Mouse (Mus musculus) lung, postnatal 0 days (tissue): Measurements from ENCODE around the gene 9130409I23Rik. TPM values are rescaled to one million over a fixed set of nuclear protein-coding genes. Genes with fewer than 3 reads are reported as not detected.

Source experiments
- ATAC-seq: fragments of 200-750 bp; cut with Nextera tagmentation; 2 replicates; pipeline ENCODE4 v1.8.0; 2017; ENCODE audit warnings: moderate library complexity
- DNase-seq: peaks from one replicate; pipeline ENCODE4 v3.0.0-alpha.2; 2016; ENCODE audit warnings: low spot score
- H3K27ac ChIP-seq: fragments of 300-500 bp; sonication (generic); 2 replicates; pipeline ENCODE4 v1.5.1; 2014; ENCODE audit warnings: antibody characterized with exemption, mild to moderate bottlenecking, low read length, mixed read lengths
- H3K27me3 ChIP-seq: fragments of 300-500 bp; sonication (generic); replicated peaks from 2 replicates; pipeline ENCODE4 v1.6.1; 2014; ENCODE audit warnings: low read length, mixed read lengths; ENCODE audit not compliant: insufficient read depth
- H3K36me3 ChIP-seq: fragments of 300-500 bp; sonication (generic); 2 replicates; pipeline ENCODE4 v1.6.1; 2014; ENCODE audit warnings: low read length, mixed read lengths; ENCODE audit not compliant: insufficient read depth
- H3K4me1 ChIP-seq: fragments of 300-500 bp; sonication (generic); 2 replicates; pipeline ENCODE4 v1.6.1; 2014; ENCODE audit warnings: antibody characterized with exemption, low read depth, low read length, mixed read lengths; ENCODE audit not compliant: insufficient read depth
- H3K4me2 ChIP-seq: fragments of 300-500 bp; sonication (generic); replicated peaks from 2 replicates; pipeline ENCODE4 v1.6.1; 2014; ENCODE audit warnings: low read depth, mild to moderate bottlenecking, low read length, moderate library complexity, mixed read lengths
- H3K4me3 ChIP-seq: fragments of 300-500 bp; sonication (generic); 2 replicates; pipeline ENCODE4 v1.5.1; 2014; ENCODE audit warnings: low read depth, low read length
- H3K9ac ChIP-seq: fragments of 300-500 bp; sonication (generic); replicated peaks from 2 replicates; pipeline ENCODE4 v1.6.1; 2014; ENCODE audit warnings: low read depth, mild to moderate bottlenecking
- H3K9me3 ChIP-seq: fragments of 300-500 bp; sonication (generic); 2 replicates; pipeline ENCODE4 v1.6.1; 2016; ENCODE audit warnings: low read length, mixed read lengths
- CTCF ChIP-seq: IDR thresholded peaks from 2 replicates; pipeline ENCODE4 v1.5.1; 2016; ENCODE audit warnings: antibody characterized with exemption, mild to moderate bottlenecking
- EP300 ChIP-seq: IDR thresholded peaks from 2 replicates; pipeline ENCODE4 v1.6.1; 2016; ENCODE audit warnings: antibody characterized with exemption, mild to moderate bottlenecking, control low read depth
- WGBS: fragments of 180-500 bp; shearing (Covaris S2); extraction: QIAGEN DNeasy Blood & Tissue Kit; methylation state at CpG from one replicate; pipeline ENCODE4 v1.1.7; 2014; 5-methylcytosine and 5-hydroxymethylcytosine counted together
- polyA plus RNA-seq: library from polyadenylated mRNA; unstranded; fragments of >200 nt; fragmentation: Nextera tagmentation; extraction: Ambion mirVana; gene quantifications from 2 replicates; pipeline ENCODE4 v1.2.1, GENCODE M21; 2015

The 9130409I23Rik gene
- polyA plus RNA-seq, 1 experiment from 2014 or later, result not detected

DNA sequence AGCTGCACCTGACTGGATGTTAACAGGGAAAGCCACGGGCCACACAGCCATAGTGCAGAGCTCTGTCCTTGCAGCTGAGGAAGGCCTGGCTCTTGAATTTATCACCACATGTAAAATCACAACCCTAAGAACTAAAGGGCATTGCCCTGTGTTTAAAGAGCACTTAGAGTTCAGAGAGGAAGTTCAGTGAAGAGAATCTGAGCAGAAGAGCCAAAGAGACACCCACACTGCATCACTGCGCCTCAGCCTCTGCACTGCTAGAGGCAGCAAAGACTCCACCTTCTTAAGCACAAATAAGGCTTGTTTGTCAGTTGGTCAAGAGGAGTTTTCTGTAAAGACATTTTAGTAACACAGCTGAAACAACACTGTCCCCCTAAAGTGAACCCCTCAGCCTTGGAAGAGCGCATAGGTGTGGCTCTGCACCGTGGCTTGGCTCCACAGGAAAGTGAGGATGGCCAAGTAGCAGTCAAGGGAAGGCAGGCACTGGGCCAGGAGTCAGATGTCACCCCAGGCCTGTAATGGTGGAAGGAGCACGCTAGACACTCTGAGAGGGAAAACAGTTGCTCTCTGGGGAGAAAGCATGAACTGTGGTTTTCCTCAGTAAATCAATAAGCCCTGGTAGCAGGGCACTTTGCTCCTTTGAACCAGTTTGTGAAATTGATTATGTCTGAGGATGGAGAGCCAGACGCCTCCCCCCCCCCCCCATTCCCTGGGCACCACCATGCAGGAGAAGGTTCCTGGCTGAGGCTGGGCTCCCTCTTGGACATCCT, 36.1 kb upstream of the 9130409I23Rik start:
- WGBS, result 63% methylated on average over 6 of the region's 6 CpGs
- no peak overlapping the region for H3K9ac ChIP-seq
- no peaks in the 10 kb centered on the region for H3K27me3 ChIP-seq
- H3K4me2 ChIP-seq, result no peak overlapping the region
- DNase-seq (peak; percentile 25), ATAC-seq (no peak)
- H3K4me1 ChIP-seq, result peaks cover 14% of the 10 kb centered on the region; the same call in 1 of the 2 replicates
- peak overlapping the region; percentile 87 for H3K27ac ChIP-seq
- no peaks in the 10 kb centered on the region for H3K36me3 ChIP-seq
- TF ChIP-seq CTCF (no peak), EP300 (no peak)
- no peak overlapping the region for H3K4me3 ChIP-seq
- no peaks in the 10 kb centered on the region for H3K9me3 ChIP-seq

- Histone ChIP-seq H3K36me3 (no peaks in the 10 kb centered on the region), H3K27ac (peak overlapping the region; percentile 87), H3K27me3 (no peaks in the 10 kb centered on the region), H3K4me1 (peaks cover 11% of the 10 kb centered on the region; the same call in 1 of the 2 replicates), H3K4me3 (no peak overlapping the region), H3K9me3 (no peaks in the 10 kb centered on the region), H3K4me2 (no peak overlapping the region), H3K9ac (no peak overlapping the region)
- TF ChIP-seq EP300 (no peak), CTCF (no peak)
- ATAC-seq (peak; percentile 19; the same call in 1 of the 2 replicates), DNase-seq (peak; percentile 69)
Measured at GRCm38 (mm10) chr1:181015558-181015957, 35.5 kb upstream of the 9130409I23Rik start.

- Histone ChIP-seq H3K9me3 (no peaks in the 10 kb centered on the region), H3K27ac (peak overlapping the region; percentile 87), H3K27me3 (no peaks in the 10 kb centered on the region), H3K36me3 (no peaks in the 10 kb centered on the region), H3K4me1 (peaks cover 10% of the 10 kb centered on the region; the same call in 1 of the 2 replicates), H3K4me3 (no peak overlapping the region), H3K9ac (no peak overlapping the region), H3K4me2 (peak overlapping the region; percentile 97)
- no peak for TF ChIP-seq EP300
- no peak for TF ChIP-seq CTCF
- ATAC-seq (peak; percentile 39), DNase-seq (no peak)
- 67% methylated on average over 4 of the region's 4 CpGs for WGBS
Measured at GRCm38 (mm10) chr1:181016045-181016444, 35.0 kb upstream of the 9130409I23Rik start.

GRCm38 (mm10) chr1:181016532-181017131, 34.4 kb upstream of the 9130409I23Rik start:
- no peaks in the 10 kb centered on the region for H3K9me3 ChIP-seq
- peak overlapping the region; percentile 41; the same call in 1 of the 2 replicates for H3K9ac ChIP-seq
- TF ChIP-seq EP300 (peak; percentile 41; the same call in 1 of the 2 replicates), CTCF (no peak; the same call in 1 of the 2 replicates)
- peak overlapping the region; percentile 87 for H3K27ac ChIP-seq
- ATAC-seq (peak; percentile 81), DNase-seq (peak; percentile 84)
- no peaks in the 10 kb centered on the region for H3K27me3 ChIP-seq
- WGBS, result 1% methylated on average over 21 of the region's 21 CpGs
- H3K4me3 ChIP-seq, result peak overlapping the region; percentile 46
- H3K4me2 ChIP-seq, result peak overlapping the region; percentile 97
- no peaks in the 10 kb centered on the region for H3K36me3 ChIP-seq
- H3K4me1 ChIP-seq, result peaks cover 10% of the 10 kb centered on the region; the same call in 1 of the 2 replicates

- Histone ChIP-seq H3K9ac (peak overlapping the region; percentile 41; the same call in 1 of the 2 replicates), H3K4me3 (peak overlapping the region; percentile 46), H3K27me3 (no peaks in the 10 kb centered on the region), H3K4me2 (peak overlapping the region; percentile 97), H3K36me3 (no peaks in the 10 kb centered on the region), H3K27ac (peak overlapping the region; percentile 87), H3K9me3 (no peaks in the 10 kb centered on the region), H3K4me1 (peaks cover 10% of the 10 kb centered on the region; the same call in 1 of the 2 replicates)
- under 1% methylated on average over 22 of the region's 22 CpGs for WGBS
- ATAC-seq (peak; percentile 80), DNase-seq (peak; percentile 87)
- TF ChIP-seq CTCF (no peak), EP300 (no peak)
Measured at GRCm38 (mm10) chr1:181017212-181017711, 33.8 kb upstream of the 9130409I23Rik start.

GRCm38 (mm10) chr1:181017890-181018420, 33.1 kb upstream of the 9130409I23Rik start:
- 0 out of 2 replicates have a peak overlapping the region, but pooled peaks have one; percentile 97 for H3K4me2 ChIP-seq
- H3K9ac ChIP-seq, result no peak overlapping the region
- DNase-seq (no peak), ATAC-seq (no peak)
- H3K27ac ChIP-seq, result no peak overlapping the region
- H3K4me3 ChIP-seq, result no peak overlapping the region
- 70% methylated on average over 13 of the region's 13 CpGs for whole genome bisulfite sequencing
- no peaks in the 10 kb centered on the region for H3K27me3 ChIP-seq
- no peaks in the 10 kb centered on the region for H3K9me3 ChIP-seq
- H3K36me3 ChIP-seq, result no peaks in the 10 kb centered on the region
- no peak for TF ChIP-seq EP300
- no peak for TF ChIP-seq CTCF
- peaks cover 10% of the 10 kb centered on the region; the same call in 1 of the 2 replicates for H3K4me1 ChIP-seq
